Mouse (Mus musculus): ENCODE results near the gene Ccn1.

The Ccn1 gene

DNA sequence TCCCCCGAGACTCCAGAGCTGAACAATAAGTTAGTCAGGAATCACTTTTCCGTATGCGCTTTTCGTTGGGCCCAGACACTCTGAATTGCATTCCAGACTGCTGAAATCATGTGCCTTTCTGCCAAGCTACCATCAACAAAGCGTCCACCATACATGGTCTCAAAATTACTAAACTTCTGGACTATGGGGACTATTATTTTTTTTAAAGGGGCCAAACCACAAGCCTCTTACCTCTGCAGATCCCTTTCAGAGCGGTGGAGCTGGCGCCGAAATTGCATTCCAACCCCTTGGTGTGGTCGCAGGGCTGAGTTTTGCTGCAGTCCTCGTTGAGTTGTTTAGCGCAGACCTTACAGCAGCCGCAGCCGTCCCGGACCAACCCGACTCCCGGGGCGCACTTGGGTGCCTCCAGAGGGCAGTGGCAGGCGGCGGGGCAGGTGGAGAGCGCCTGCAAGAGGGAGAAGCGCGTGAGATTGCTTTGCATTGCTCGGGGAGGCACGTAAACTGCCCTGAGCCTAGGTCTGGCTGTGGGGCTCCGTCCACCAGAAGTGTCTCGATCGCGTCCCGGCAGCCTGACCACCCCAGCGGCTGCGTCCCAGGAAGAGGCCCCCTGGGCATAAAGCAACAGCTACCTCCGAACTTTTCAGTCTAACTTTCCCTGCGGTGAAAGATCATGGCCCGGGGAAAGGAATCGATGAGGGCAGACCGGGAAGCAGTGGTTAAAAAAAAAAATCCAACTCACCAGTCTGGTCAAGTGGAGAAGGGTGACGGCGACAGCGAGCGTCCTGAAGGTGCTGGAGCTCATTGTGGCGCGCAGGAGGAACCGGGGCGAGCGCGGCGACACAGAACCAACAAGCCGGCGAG, 560 bp downstream of the Ccn1 start:
- no peak for DNase-seq

DNA sequence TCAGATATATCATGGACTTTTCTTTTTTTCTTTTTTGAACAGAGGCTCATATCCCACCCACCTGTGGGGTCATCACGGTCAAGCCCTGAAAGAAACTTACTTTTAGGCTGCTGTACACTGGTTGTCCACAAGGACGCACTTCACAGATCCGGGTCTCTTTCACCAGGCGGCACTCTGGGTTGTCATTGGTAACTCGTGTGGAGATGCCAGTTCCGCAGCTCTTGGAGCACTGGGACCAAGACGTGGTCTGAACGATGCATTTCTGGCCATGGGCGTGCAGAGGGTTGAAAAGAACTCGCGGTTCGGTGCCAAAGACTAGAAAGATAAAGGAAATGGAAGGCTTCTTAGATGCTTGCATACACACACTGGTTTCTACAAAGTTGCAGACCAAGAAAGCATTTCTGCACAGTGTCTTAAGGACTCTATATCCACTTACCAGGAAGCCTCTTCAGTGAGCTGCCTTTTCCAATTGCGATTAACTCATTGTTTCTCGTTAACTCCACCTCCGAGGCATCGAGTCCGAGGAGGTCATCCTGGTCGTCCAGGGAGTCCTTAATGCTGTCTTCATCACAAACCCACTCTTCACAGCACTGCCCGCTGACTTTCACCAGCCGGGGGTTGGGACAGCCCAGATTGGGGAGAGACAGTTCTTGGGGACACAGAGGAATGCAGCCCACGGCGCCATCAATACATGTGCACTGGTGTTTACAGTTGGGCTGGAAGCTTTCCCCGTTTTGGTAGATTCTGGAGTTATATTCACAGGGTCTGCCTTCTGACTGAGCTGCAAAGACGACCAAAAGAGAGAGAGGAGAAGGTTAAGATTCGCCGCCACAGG, 1.5 kb downstream of the Ccn1 start:
- no peak for DNase-seq

DNA sequence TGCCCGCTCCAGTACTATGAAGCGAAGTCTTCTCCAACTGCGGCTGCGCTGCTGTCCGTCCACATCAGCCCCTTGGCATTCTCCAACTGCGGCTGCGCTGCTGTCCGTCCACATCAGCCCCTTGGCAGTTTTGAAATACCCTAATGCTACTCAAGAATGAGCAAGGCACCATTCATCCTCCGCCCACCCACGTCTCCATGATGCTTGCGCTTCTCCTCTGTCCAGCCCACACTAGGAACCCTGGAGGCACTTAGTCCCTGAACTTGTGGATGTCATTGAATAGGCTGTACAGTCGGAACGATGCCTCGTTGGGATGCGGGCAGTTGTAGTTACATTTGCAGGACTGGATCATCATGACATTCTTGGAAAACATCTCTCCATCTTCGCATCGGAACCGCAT, 2.4 kb downstream of the Ccn1 start:
- DNase-seq: no peak

DNA sequence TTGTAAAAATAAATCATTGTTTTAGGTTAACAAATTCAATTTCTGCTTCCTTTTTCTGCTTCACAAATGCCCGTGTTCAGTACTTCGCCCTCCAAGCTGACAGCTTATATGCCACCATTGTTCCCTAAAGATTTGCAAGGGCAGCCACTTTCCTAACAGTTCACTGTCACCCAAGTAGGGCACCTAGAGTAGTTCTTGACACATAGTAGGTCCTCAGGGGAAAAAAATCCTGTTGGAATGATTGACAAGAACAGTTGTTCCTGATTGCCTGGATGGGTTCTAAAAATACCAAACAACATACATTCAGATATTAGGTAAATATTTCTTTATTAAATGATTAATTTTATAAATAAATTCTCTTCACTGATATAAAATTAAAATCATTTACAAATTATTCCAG, 3.1 kb downstream of the Ccn1 start:
- no peak for DNase-seq

DNA sequence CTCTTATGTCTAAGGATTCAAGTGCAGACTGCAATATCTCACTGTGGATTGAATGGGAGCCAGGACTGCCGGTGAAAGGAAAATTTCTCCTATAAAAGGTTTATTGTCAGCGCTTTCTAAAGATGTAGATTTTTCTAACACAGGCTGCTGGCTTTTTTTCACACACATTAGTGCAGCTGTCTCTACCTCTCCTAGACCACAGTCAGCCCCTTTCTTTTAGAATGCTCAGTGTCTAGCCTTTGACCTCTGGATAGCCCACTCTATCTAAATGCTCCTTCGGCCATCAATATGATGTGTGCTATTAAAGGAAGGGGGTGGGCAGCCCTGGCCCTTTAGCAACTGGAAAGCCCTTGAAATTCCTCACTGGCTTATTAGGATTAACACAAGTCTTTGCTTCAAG, 3.8 kb downstream of the Ccn1 start:
- DNase-seq: no peak

DNA sequence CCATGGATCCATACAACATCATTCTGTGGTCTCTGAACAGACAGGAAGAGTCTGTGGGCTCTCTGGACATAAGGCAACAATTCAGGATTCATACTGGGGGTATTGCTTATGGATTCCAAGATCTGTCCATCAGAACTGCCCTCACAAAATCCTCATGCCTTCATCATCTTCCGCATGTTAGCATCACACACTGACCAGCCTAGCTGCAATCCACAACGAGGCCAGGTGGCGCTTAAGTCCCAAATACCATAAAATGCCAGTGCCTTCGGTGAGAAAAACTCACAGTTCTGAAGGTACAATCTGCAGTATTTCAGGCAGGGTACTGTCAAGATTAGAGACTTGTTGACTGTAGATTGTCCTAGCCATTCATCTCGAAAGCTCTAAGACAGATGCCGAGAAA, 4.3 kb downstream of the Ccn1 start:
- DNase-seq: no peak

DNA sequence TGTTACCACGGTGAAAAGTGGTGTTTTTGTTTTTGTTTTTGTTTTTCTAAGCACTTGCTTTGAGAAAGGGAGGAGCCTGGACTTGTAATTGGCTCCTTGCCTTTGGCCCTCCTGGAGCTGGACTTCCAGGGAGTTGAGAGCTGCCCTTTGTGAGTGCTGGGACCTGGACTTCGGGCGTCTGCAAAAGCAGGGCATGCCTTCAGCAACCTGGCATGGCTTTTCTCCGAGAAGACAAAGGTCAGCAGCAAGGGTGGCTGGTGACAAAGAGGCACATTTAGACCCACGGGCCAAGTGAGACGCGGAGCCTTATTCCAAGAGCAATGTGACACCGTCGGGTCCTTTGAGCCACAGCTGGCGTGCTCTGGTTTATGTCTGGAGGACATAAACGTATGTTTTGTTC, 6.9 kb downstream of the Ccn1 start:
- DNase-seq: no peak

DNA sequence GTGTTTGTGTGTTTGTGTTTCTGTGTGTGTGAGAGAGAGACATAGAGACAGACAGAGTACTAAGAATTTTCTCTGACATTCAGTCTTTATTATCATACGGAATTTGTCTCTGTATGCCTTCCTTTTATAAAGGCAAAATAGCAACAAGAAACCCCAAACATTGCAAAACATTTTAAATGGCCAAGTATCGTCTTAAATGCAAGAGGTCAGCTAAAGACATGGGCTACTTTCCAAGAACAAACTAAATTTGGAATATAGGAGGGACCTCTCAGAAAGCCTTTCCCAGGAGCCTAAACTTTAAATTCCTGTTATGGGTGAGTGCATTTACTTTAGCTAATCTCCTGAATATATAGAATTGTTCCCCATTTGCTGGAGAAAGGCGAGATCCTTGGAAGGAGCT, 7.9 kb downstream of the Ccn1 start:
- no peak for DNase-seq

DNA sequence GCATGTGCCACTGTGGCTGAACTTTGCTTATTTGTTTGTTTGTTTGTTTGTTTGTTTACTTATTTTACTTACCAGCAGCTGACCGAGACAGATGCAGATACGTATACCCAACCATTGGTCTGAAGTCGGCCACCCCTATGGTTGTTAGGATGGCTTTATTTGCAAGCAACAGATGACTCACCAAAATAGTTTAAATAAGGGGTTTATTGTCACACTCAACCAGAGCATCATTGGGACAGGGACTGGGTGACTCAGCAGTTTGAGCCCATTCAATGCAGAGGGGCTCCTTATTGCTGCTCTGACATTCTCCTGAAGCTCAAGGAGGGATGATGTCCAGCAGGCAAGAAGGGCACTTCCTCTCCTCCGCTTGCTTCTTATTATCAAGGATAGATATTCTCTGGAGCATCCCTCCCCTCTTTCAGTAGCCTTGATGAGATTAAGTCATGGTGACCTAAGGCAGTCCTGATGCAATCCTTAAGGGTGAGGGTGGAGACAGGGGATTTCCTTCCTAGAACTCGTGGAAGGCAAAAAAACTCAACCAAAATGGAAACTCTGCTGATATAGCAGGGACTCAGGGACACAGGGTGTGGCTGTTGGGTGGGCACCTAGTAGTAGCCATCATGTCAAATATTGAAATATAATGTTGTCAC, 8.6 kb downstream of the Ccn1 start:
- no peak for DNase-seq

DNA sequence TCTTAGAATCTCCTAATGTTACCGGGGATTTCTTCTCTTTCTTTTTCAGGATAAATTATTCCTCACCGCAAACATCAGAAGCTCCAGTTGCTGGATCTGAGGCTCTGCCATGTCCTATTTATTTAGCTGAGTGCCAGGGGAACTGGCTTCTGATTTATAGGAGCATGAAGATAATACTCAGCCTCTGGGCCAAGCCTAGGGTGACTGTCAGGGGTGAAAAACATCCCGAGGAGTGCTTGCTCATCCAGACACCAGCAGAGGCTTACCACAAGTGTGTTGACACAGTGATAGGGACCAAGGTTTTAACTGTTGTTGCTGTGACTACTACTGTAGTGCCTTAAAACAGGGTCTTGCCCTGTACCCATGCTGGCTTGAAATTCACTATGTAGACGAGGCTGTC, 9.2 kb downstream of the Ccn1 start:
- no peak for DNase-seq

DNA sequence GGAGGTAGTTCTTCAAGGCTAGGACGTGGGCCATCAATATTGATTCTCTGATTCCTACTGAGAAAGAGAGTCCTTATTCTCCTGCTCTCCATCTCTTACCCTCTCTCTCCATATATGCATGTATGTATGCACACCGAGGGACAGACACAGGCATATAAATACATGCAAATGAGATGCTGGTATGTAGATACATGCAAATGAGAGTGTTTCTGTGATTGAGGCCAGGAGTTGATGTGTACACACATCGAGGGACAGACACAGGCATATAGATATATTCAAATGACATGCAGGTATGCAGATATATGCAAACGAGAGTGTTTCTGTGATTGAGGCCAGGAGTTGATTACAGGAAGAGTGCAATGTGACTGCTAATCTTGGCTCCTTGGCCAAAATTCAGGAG, 9.6 kb downstream of the Ccn1 start:
- DNase-seq: no peak

DNA sequence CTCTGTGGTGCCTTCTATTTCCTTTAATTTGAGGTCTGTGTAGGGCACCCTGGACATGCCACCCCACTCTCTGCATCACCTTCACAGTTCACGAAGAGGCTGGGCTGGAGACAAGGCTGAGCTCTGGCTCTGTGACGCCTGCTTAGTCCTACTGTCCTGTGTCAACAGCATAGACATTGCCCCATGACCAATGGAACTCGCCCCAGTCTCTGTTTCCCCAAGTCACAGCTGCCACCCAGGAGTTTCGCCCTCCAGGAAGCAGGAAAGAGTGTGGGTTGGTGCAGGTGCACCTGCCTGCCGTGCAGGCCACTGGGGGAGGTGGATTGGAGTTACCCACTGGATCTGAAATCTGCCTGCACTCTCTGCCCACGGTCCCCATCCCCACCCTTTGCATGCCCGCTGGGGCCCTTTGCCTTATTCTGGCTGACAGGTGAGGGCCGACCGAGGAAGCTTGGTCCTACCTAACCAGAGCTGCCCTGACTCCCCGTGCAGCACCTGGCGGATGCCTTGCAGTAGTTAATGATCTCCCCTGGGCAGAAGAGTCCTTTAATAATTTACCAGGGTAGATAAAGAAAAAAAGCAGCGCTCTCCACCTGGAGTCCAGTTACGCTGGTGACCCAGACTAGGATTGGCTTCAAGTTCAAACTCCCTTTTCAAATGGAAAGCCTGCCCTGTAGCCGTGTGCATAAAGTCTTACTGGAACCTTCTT, 15.6 kb downstream of the Ccn1 start:
- DNase-seq: no peak

DNA sequence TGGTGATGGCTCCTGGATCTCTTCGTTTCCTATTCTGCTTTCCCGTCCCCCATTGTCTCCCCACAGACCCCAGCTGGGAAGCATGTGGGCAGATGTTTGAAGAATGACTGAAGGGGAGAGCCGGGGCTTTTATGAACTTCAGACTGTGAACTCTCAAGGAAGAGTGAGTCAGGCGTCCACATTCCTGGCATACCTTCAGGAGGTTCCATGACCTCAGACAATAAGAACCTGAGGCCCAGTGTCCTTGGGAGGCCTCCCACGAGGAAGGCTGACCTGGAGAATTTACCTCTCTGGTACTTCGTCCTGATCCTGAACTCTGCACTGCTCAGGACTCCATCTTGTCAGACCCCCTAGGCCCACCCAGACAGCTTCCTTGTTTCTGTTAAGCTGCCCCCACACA, 16.9 kb downstream of the Ccn1 start:
- DNase-seq: no peak

DNA sequence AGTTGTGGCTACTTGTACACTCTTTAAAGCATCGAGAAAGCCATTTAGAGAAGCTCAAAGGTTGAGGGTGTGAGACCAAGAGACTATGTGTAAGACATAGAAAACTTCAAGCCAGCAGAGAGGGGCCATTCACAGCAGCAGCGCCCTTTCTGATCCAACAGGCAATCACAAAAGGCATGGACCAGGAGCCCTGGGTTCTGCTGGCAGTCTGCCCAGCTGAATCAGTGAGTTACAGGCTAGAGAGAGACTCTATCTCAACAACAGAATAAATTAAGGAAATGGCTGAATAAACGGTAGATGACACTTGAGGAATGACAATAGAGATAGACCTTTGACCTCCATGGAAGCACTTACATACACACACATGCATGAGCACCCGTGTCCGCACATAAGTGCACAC, 21.1 kb downstream of the Ccn1 start:
- no peak for DNase-seq

DNA sequence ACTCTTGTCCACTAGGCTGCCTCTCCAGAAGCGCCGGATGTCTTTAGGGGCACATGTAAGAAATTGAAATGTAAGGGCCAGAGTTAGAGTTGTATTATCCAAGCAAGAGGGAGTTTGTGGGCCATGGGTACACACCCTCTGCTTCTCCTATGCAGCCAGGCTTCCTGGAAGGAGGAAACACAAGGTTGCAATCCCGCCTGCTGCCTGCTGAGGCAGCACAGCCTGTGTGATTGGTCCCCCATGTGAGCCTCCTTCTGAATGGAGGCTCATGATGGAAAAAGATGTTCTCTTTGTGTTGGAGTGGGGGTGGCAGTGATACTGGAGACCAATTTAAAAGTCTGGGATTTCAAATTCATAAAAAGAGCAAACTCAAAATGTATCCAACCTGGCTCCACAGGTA, 22.0 kb downstream of the Ccn1 start:
- DNase-seq: no peak

DNA sequence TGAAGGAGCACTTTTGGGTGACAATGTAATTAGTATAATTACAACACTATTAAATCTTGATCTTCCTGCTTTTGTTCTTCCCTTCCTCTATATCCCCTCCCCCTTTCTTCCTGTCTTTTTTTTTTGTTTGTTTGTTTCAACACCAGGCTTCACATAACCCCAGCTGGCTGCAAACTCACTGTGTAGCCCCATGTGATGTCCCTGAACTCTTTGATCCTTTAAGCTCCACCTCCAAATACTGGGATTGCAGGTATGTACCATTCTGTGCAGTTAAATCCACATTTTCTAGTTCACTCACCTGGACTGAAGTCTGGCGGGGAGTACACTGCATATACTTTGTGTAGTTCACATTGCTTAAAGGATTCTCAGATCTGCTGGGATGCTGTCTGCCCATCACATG, 23.7 kb downstream of the Ccn1 start:
- no peak for DNase-seq

DNA sequence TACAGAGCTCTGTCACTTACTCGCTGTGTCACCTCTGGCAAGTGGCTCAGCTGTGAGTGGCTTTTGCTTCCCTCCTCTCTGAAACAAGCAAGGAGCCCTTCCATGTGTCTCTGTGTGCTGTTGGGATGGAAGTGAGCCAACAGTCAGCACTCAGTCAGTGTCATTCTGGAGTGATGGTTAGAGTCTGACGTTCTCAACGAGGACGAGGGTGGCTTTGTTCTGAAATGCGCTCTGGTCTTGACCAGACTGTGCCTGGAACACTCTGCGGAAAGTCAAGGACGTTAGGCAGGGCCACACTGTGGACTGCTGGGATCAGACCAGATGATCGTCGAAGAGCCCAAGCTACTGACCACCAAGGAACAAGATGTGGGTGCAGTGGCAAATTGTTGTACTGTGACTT, 24.2 kb downstream of the Ccn1 start:
- DNase-seq: no peak

DNA sequence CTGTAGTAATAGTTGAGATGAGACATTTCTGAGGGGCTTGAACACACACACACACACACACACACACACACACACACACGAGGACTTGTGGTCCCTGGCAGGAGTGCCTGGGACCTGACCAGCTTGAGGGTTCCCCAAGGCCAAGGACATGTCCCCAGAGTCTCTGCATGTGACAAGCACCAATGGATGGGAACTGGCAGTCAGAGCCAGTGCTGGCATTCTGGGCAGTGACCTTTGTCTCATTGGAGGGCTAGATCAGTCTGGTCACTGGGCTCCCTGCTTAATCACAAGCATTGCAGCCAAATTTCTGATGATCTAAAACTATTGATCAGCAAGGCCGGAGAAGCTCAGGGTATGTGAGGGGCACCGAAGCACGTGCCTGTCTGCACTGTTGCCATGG, 25.0 kb downstream of the Ccn1 start:
- no peak for DNase-seq

DNA sequence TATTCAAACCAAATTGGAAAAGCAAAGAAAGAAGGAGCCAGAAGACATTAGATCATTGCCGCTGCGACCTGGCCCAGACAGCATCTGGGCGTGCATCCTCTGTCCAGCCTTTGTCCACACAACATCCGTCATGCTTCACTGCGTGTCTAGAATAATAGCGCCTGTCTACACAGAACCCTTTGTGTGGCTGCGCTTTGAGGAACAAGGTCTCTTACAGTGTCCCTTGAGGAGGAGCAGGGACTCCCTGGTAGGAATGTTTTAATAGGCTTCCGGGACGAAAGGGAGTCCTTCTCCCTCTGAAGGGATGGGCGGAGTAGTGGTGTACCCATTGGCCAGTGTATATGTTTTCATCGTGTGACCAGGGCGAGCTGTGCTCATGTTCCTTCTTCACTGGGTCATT, 26.7 kb downstream of the Ccn1 start:
- DNase-seq: no peak

DNA sequence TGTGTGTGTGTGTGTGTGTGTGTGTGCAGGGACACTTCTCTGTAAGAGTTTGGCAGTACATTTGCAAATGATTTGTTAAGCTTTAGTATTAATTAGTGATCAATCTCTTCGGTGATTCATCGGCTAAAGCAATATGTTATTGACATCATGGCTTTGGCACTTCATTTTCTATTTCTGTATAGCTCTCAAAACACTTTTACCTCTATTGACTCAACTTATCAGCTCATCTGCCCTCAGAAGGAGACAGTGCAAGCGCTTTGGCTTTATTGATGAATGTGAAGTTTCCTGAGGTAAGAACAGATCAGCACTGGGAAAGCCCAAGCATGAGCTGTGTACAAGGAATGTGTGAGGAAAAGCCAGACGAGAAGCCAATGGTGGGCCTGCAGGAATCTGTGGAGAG, 28.6 kb downstream of the Ccn1 start:
- no peak for DNase-seq

DNA sequence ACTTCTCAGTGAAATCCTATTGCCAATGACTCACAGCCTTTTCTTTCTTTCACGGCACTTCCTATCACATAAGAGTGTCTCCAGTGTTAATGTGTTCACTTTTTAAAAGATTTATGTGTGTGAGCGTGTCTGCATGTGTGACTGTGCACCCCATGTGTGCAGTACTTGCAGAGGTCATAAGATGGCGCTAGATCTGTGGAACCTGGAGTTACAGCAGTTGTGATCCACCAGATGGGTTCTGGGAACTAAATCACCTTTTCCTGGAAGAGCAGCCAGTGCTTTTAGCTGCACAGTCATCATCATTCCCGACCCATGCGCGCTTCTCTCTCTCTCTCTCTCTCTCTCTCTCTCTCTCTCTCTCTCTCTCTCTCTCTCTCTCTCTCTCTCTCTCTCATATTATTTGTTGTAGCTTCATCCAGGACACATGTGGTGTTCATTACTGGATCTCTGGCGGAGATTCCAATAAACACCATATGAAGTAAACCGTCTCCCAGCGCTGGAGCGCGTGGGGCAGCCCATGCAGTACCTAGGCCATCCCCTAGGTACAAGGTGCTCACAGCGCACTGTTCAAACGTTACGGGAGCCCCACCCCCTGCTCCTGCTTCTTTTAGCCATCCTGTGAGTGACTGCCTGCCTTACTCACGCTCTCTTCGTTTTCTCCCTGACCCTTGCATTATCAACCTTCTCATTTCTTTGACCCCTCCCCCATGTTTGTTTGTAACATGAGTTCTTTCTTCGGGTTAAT, 30.0 kb downstream of the Ccn1 start:
- no peak for DNase-seq

DNA sequence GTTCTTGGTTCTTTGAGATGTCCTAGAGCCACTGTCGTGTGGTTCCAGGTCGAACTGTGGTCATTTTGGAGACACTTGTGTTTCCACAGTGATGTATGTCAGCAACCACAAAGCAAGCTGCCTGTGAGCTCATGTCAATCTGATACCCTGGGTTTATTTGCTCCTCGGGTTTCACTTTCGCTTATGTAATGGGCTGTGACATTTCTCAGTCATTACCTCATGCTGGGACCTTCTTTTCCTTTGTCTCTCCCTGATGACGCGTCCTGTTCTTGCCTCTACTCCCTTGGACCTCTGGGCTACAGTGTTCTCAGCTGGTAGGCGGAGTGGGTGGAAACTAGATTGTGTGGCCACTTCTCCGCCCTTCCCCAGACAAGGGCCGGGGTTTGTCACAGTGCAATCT, 31.5 kb downstream of the Ccn1 start:
- no peak for DNase-seq

Data from B cell, adult 2 months (primary cell).